Mouse (Mus musculus): ENCODE data around the gene Rngtt.
"Not testable (repeated sequence)": the region's sequence is repeated elsewhere in the genome, so short reads cannot be mapped to it uniquely, and the experiment has no call there.

Gene Rngtt

DNA sequence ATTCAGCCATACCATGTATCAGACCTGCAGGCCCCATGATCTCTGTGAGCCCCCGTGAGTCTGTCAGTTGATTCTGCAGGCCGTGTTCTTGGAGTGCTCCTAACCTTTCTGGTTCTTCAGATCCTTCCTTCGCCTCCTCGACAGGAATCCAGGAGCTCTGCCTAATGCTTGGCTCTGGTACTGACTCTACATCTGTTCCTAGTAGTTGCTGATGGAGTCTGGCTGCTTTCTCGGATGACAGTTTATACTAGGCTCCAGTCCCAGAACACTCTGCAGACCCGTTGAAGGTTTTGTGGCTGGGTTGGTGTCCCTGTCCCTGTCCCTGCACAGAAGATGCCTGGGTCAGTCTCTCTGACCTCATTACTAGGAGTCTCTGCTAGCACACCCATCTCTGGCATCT lies 131.8 kb downstream of the Rngtt start:
- DNase-seq (ENCODE audit: low spot score in 2 of 2) = no peak

DNA sequence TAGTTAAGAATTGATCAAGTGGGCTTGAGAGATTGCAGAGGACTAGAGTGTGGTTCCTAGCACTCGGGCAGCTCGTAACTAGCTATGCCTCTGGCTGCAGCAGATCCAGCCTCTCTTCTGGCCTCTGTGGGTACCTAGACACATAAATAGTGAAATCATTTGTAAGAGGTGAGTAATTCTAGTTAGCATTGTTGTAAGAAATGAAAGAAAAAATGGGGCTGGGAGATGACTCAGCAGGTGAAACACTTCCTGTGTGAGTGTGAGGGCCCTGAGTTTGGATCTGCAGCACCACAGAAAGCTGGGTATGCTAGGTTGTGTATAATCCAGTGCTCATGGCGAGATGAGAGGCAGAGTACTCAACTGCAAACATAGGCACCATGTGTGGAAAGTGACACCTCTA lies 136.2 kb downstream of the Rngtt start:
- DNase-seq (ENCODE audit: low spot score in 2 of 2) = no peak

GRCm38 (mm10) chr4:33446881-33447280 lies 136.8 kb downstream of the Rngtt start:
- no peak for DNase-seq (ENCODE audit: low spot score in 2 of 2)

GRCm38 (mm10) chr4:33450356-33450755 lies 140.2 kb downstream of the Rngtt start:
- not testable (repeated sequence) for DNase-seq (ENCODE audit: low spot score in 2 of 2)

- DNase-seq (ENCODE audit: low spot score in 2 of 2) = no peak
Measured at GRCm38 (mm10) chr4:33459851-33460250, 149.7 kb downstream of the Rngtt start.

- no peak for DNase-seq (ENCODE audit: low spot score in 2 of 2)
Measured at GRCm38 (mm10) chr4:33464432-33464831, 154.3 kb downstream of the Rngtt start.

GRCm38 (mm10) chr4:33465871-33466270 lies 155.8 kb downstream of the Rngtt start:
- no peak for DNase-seq (ENCODE audit: low spot score in 2 of 2)

DNA sequence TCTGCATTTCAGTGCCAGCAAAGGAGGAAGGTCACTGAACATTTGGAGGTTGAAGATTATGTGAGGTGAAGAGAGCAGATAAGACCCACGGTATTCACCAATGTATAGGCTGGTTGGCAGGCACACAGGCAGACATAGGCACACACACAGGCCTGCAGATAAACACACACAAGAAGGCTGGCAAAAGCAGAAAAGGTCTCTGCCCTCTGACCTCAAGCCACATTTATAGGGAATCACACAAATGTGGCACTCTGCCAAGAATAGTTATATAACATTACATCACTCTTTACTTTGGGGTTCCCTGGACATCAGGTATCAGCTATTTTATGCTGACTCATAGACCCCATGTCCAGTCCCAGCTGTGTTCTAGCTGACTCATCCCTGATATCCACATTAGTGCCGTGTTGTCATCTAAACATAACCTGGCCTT lies 156.9 kb downstream of the Rngtt start:
- no peak for DNase-seq (ENCODE audit: low spot score in 2 of 2)

DNA sequence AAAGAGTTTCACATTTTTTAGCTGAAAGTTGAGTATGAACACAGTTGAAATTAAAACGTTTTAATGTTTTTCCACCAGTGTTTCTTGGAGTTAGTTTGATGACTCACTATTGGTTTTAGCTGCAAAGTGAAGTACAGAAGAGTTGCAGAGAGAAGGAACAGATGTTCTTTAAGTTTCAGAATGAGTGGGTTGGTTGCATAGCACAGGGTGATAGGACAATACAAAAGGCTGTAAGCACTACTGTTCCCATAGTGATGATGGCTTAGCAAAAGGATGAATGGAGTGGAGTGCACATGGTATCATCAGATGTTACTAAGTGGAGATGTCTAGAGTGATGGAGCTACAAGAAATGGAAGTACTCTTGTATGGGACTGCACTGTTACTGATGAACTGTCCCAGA lies 157.5 kb downstream of the Rngtt start:
- no peak for DNase-seq (ENCODE audit: low spot score in 2 of 2)

- no peak for DNase-seq (ENCODE audit: low spot score in 2 of 2)
Measured at GRCm38 (mm10) chr4:33468151-33468550, 158.0 kb downstream of the Rngtt start.

DNA sequence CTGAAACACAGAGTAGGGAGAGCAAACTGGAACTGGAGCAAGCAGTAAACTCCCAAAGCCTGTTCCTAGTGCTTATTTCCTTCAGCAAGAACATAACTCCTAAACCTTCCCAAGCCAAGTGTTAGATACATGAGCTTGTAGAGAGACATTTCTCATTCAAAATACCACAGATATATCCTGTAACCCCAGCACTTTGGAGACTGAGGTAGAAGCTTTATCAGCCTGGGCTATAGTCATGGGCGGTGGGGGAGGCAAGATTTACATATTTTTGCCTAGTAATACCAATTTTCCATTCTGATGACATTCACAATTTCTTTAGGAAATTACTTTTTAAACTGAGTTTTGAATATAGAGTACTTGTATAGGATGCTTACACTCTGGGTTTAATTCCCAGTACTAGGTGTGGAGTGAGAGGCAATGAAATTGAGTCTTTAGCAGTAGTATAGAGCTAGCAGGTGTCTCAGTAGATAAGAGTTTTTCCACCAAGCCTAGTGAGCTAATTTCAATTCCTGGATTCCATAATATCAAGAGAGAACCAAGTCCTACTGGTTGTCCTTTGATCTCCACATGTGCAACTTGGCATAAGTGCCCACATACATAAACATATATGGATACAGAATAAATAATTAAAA lies 160.7 kb downstream of the Rngtt start:
- no peak for DNase-seq (ENCODE audit: low spot score in 2 of 2)

DNA sequence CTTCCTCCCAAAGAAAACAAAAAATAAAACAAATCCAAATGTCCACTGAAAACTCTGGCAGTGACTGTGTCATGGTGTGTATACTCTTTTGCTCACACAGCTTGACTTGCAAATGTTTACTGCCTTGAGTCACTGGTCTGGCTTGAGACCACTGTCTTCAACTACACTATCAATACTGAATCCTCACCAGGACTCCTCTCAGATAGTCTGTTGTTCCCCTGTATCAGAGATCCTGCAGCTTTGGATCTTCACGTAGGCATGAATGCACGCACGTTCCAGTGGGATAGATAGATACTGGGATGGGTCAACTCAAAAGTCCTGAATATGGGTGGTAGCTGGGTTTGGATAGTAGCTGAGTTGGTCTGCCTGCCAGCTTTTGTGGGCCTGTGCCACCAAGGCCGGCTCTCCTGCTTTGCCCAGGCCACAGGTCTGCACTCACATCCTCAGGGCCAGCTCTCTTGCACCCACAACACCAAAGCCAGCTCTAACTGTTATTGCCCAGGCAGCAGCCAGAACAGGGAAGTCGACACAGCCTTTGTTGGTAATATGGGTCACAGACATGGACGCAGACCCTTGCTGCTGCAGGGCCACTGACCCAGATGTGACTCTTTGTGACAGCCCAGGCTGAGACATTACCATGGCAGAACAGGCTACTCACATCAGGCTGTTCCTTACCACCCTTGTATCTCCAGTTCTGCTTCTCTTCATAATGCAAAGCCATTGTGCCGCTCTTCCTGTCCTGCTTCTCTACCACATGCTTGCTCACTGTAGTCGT lies 168.1 kb downstream of the Rngtt start:
- no peak for DNase-seq (ENCODE audit: low spot score in 2 of 2)

- DNase-seq (ENCODE audit: low spot score in 2 of 2) = no peak
Measured at GRCm38 (mm10) chr4:33481721-33482120, 171.6 kb downstream of the Rngtt start.

DNA sequence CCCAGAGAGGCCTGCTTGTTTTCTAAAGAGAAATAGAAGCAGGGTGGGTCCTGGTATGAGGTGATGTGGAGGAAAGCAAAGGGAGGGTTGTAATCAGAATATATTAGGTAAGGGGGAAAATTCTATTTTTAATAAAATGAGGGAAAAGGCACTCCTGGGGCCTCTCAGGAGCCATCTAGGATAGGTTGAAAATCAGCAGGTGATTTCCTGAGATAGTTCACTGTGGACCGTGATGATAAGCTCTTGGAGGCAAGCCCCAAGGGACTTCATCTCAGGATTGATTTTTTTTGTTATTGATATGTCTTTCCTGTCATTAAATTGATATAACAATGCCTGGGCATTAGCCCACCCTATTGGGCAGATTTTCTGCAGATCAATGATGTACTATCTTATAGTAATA lies 175.9 kb downstream of the Rngtt start:
- DNase-seq (ENCODE audit: low spot score in 2 of 2) = no peak

- no peak for DNase-seq (ENCODE audit: low spot score in 2 of 2)
Measured at GRCm38 (mm10) chr4:33491108-33491507, 181.0 kb downstream of the Rngtt start.

DNA sequence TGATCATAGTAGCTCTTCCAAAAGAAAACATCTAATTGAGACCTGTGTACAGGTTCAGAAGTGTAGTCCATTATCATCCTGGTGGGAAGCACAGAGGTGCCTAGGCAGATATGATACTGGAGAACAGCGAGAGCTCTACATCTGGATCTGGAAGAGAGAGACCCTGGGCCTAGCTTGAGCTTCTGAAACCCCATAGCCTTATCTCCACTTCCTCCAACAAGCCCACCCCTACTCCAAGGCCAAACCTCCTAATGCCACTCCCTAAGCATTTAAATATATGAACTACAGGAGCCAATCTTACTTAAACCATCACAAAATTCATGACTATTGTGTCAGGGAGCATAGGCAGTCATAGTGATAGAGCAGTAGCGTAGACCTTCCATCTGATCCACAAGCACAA lies 184.3 kb downstream of the Rngtt start:
- no peak for DNase-seq (ENCODE audit: low spot score in 2 of 2)

DNA sequence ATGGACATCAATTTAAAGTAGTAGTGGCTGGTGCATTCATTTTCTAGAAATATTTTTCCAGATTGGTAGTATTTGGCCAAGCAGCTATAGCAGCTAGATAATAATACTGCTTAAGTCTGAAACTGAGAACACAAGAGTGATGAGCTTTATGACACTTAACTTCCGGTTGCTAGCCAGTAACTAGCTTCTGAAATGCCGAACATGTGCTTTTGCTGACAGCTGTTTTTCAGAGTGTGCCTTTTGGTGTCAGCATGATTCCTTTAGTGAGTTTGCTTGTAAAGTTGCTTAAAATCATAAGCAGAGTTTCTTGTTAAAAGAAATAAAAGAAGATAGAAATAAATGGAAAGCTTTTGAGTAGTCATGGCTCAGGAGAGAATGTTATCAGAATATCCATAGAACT lies 186.9 kb downstream of the Rngtt start:
- no peak for DNase-seq (ENCODE audit: low spot score in 2 of 2)

DNA sequence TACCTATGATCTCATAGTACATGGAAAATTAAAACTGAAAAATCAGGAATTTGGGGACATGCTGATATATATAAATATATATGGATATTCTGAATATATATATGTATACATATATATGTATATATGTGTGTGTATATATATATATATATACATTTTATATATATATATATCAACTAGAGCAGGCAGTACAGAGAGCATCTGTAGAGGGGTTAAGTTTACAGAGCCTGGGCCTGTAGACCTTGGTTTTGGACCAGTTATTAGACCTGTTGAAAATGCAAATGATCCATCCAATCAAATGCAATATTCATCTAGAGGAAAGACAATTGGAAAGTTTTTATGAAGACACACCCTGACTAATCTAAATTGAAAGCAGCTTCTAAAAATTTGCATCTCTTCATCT lies 187.5 kb downstream of the Rngtt start:
- no peak for DNase-seq (ENCODE audit: low spot score in 2 of 2)

GRCm38 (mm10) chr4:33498160-33498874 lies 188.2 kb downstream of the Rngtt start:
- DNase-seq (ENCODE audit: low spot score in 2 of 2) = no peak

DNA sequence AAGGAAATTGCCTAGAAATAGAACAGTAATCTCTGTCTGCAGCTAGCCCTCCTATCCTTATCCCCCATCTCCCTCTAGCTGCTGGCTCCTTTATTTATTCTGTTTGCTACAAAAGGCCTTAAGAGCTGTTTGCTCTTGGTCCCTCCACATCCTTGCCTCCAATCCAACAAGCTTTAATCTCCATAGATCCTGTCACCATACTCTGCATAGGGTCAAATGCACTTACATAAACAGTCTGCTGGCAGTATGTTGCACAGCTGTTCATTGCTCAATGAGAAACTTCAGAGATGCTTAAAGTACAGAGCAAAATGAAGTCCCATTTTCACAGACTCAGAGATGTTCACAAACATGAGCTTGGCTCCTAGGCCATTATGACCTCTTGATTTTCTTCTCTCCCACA lies 196.5 kb downstream of the Rngtt start:
- DNase-seq (ENCODE audit: low spot score in 2 of 2) = no peak

- no peak for DNase-seq (ENCODE audit: low spot score in 2 of 2)
Measured at GRCm38 (mm10) chr4:33510544-33510943, 200.4 kb downstream of the Rngtt start.

DNA sequence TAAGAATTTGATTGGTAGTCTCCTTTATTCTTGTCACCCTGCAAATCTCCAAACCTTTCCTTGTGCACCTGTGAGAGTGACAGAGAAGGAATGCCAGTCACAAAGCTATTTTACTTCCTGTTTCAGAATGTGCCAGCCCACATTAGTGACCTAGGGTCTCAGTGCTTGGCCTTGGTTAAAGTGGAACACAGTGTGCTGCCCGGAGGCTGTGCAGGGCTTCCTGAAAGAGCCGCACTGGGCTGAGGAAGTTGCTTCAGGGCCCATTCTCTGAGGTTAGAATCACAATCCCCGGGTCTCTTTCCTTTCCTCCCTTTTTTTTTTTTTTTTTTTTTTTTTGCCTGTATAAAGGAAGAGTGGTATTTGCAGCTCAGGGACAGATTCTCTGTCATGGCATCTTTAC lies 203.3 kb downstream of the Rngtt start:
- DNase-seq (ENCODE audit: low spot score in 2 of 2) = no peak
